Mouse (Mus musculus): Measurements from ENCODE around the gene Traf3.
A peak's percentile ranks its signal among the peaks of the same experiment; 100 is the strongest.

Gene Traf3

DNA sequence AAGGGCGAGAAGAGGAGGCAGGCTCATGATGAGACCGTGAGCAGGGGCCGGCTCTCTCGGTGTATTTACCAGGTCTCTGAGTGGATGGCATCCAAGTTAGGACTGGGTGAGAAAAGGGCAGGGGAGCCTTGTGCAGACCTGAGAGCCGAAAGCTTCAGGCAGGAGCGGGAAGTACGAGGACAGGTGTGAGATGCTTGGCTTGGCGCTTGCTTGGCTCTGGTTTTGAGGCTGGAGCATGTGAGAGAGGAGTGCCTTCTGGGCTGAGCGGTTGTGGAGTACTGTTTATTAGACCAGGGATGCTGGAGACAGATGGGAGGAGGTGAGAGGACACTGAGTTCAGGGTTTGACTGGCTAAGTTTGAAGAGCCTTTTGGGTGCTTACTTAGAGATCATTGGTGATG, 27.2 kb downstream of the Traf3 start:
- DNase-seq (ENCODE audit: low spot score in 2 of 2) = no peak

DNA sequence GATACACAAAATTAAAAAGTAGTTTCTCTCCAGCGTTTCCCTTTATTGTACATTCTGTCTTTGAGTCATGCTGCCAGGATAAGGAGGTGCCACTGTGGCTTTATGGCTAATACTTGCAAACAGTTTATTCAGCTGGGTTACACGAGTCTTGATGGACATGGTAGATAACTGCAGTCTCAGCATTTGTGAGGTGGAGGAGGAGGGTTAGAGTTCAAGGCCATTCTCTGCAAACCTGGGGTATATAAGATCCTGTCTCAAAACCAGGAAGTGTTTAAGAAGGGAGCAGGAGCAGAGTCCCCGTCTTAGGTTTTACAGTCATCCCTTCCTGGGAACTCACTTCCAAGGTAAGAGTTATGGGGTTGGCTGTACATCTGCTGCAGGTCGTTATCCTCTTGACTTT, 30.4 kb downstream of the Traf3 start:
- DNase-seq (ENCODE audit: low spot score in 2 of 2) = no peak

DNA sequence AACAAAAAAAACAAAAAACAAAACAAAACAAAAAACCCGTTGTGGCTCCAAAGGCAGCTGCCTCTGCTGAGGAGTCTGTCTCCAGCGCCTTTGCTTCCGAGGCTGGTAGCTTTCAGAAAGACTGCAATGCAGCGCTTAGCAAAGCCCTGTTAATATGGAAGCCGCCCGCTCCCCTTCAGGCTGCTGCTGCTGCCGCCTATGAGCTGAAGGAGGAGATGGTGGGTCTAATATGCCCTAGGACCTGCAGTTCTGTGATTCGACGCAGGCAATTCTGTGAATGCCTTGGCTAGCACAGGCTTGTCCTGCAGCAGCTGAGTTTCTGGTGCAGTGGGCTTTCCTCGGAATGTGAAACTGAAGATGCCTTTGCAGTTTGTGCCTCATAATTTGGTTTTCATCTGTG, 36.9 kb downstream of the Traf3 start:
- DNase-seq (ENCODE audit: low spot score in 2 of 2) = no peak

DNA sequence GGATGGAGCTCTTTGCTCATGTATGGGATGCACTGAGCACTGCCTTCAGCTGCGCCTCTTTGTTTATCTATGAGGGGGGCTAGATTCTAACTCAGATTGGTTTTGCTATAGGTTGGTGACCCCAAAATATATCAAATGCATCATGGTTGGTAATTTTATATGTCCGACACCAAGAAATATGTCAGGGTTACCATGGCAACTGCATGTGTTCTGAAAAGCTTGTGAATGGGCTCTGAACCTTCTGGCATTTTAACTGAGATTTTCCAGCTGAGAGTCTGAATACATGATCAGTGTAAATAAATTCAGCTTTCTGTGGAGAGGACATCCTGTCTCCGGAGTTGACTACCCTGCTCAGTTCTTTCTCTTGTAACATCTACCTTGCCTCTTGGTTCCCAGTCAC, 37.8 kb downstream of the Traf3 start:
- no peak for DNase-seq (ENCODE audit: low spot score in 2 of 2)

DNA sequence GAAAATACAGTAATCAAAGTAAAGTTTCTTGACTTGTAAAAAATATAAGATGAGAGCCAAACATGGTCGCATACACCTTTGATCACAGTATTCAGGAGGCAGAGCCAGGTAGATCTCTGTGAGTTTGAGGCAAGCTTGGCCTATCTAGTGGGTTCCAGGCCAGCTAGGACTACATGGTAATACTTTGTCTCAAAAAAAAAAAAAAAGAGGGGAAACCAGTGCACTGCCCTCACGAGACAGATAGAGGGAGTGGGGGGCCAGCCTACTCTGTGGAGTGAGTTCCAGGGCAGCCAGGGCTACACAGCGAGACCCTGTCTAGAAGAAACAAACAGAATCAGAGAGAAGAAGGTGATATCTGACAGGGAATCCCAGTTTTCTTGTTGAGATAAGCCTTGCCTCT, 41.5 kb downstream of the Traf3 start:
- DNase-seq (ENCODE audit: low spot score in 2 of 2) = no peak

DNA sequence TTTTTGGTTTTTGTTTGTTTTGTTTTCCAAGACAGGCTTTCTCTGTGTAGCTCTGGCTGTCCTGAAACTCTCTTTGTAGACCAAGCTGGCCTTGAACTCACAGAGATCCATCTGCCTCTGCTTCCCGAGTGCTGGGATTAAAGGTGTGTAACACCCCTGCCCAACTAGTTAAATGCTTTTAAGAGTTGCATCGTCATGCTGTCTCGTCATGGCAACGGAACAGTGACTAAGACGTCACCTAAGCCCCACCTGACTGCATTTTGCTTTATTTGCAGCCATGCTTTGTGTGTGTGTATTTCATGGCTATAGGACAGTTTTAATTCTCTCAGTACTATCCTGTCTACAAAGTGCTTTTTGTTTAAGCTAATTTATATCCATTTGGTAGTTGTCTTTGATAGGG, 45.6 kb downstream of the Traf3 start:
- no peak for DNase-seq (ENCODE audit: low spot score in 2 of 2)

DNA sequence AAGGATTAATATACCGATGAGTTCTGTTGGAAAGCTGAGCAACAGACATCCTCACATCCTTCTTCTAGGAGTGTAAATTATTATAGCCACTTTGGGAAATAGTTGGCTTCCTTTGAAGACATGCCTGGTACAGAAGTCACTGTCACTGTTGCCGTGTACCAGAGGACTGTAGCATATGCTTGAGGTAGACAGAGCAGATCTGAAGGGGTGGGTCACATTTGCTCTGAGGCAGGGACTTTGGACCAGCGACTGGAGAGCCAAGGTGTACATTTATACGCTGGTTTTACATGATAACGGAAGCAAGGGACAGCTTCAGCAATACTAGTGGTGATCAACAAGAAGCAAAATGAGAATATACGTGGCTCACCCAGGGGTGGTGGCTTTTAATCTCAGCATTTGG, 52.7 kb downstream of the Traf3 start:
- no peak for DNase-seq (ENCODE audit: low spot score in 2 of 2)

DNA sequence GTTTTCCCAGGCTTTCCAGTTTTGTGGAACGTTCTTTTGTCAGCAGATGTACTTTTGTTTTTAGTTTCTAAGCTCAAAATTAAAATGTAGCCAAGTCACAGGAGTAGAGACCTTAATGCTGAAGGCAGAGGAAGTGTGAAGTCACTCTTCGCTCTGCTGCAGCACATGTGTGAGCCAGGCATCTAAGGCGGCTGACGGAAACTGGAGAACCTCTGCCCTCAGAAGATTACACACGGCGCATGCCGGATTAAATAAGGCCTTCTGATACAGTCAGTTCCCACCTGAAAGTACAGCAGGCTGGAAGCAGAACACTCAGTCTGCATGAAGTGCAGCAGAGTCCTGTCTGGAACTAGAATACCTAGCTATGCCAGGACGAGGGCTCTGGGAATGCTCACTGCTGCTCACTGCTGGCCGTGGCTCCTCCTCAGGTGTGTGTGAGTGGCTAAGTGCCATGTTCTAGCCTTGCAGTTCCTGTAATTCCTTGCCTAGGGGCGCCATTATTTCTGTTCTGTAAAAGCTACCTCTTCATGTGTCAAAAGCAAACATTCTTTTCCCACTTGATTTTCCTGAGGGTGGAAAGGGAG, 59.1 kb downstream of the Traf3 start:
- DNase-seq (ENCODE audit: low spot score in 2 of 2) = no peak

DNA sequence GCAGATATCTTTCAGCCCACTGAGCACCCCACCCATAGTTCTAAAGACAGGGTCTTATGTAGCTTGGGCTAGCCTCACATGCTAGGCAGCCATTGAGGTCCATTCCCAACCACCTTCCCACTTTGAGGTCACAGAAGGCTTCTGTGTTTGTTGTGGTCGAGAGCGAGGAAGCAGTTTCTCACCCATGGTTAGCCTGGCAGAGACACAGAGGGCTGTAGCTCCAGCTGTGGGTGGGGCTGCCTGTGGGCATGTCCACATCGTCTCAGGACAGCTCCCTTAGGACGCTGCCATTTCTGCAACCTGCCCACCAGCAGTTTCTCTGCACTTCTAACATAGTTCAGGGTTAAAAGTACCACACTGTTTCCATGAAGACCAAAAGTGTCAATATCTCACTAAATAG, 61.2 kb downstream of the Traf3 start:
- DNase-seq (ENCODE audit: low spot score in 2 of 2) = no peak

DNA sequence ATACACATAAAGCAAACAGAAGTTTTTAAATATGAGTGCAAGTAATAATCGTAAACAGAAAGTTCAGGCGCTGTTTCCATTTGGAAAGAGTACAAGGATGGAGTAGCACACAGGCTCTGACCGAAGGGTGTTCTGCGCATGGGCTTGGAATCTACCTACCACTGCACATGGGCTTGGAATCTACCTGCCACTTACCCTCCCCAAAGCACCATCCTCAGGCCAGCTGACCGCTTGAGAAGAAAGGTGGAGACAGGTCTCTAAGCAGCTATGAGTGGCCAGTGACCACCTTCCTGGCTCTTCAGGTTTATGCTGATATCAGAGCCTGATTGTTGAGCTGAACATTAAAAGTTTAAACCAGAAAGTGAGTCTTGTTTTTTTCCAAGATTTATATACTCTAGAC, 62.3 kb downstream of the Traf3 start:
- DNase-seq (ENCODE audit: low spot score in 2 of 2) = no peak

DNA sequence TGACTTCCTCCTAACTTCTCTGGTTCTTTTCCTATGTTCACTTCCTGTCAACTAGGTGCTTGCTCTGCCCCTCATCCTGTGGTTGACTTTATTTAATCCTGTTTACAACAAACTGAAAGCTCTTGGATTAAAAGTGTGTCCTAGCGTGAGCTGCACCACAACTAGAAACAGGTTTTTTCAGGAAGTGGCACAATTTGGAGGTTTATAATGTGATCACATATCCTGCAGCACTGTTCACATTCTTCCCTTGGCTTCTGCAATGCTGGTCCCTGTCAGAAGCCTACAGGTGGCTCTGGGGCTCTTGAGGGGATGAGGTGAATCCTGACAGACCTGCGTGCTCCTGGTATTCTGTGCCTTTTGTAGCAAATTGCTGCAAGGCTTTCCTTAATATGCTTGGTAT, 64.6 kb downstream of the Traf3 start:
- DNase-seq (ENCODE audit: low spot score in 2 of 2) = no peak

DNA sequence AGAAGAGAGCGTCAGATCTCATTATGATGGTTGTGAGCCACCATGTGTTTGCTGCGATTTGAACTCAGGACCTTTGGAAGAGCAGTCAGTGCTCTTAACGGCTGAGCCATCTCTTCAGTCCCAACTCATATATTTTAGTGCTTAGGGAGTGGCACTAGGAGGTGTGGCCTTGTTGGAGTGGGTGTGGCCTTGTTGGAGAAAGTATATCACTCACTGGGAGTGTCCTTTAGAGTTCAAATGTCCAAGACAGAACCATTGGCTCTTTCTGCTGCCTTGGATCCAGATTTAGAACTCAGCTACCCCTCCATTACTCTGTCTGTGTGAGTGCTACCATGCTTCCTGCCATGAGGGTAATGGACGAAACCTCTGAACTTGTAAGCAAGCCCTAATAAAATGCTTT, 67.6 kb downstream of the Traf3 start:
- DNase-seq (ENCODE audit: low spot score in 2 of 2) = no peak

DNA sequence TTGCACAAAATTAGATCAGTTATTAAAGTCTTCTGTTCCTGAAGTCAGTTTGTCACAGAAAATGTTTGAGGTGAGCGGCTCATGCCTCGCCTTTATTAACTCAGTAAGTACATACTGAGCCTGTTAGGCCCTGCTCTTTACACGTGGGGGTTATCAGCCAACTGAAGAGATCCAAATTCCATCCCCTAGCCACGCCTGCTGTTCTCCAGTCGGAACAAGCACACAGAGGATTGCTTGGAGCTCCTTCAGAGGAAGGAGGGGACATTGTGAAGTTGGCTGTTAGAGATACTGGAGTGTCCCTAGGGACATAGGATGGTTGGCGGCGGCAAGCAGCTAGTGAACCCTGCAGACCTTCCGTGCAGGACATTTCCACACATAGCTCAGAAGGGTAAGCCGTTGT, 68.2 kb downstream of the Traf3 start:
- no peak for DNase-seq (ENCODE audit: low spot score in 2 of 2)

DNA sequence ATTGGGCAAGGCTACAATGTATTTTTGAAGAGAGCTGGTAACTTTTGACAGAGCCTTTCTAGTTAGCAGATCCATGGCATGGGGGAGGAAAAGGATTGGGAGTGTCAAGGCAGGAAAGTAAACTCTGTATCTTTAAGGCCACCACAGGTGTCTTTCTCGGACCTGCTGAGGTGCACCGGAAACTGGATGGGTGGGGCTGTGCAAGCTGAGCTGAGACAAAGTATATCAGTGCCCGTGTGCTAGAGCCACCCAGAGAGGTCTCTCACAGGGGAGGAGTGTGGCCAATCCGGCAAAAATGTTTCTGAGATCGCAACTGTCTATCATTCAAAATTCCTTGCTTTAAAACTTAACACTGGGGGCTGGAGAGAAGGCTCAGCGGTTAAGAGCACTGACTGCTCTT, 69.5 kb downstream of the Traf3 start:
- DNase-seq (ENCODE audit: low spot score in 2 of 2) = no peak

DNA sequence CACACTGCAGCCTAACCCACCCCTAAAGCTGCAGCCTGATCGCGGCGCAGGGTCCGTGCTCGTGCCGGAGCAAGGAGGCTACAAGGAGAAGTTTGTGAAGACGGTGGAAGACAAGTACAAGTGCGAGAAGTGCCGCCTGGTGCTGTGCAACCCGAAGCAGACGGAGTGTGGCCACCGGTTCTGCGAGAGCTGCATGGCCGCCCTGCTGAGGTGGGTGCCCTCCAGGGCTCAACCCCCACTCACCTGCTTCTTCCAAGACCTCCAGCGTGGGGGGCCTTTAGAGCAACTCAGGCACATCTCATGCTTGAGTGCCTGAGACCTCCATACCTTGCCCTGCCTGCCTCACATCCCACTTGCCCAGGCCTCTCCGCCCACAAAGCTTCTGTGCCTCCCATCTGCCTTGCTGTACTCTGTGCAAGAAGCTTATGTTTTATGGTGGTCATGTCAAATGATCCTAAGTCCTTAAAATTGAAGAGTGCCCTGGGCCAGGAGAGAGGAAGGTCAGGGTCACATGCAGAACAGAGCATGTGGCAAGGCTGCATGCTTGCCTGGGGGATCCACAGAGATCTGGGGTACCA, 71.5 kb downstream of the Traf3 start:
- no peak for DNase-seq (ENCODE audit: low spot score in 2 of 2)

DNA sequence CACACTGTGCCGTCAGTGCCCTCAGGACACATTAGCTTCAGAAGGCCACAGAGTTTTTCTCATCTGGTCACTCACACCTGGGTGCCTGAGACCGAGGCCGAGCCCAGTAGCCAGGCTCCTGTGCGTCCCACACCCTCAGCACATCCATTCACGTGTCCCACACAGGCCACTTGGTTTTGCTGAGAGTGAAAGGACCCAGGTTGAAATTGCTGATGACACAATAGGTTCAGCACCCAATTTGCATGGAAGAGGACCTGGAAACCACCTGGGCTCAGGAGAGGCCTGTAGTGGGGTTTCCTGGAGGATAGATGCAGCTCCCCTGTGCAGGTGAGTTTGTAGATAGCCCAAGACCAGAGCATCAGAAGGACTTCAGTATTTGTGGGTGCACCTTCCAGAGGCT, 72.2 kb downstream of the Traf3 start:
- no peak for DNase-seq (ENCODE audit: low spot score in 2 of 2)

DNA sequence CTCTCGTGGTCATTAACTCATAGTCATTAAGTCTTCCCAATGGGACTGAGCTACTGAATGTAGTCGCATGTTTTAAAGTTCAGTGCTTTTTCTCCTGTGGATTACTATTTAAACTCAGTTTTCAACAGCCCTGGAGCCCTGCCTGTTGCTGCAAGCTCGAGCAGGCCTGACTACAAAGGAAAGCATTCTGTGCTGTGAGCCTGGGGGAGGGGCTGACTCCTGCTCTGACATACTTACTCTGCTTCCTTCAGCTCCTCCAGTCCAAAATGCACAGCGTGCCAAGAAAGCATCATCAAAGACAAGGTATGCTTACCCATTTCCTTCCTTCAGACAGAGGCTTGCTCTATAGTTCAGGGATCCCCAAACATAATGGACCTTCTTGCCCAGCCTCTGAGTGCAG, 72.6 kb downstream of the Traf3 start:
- peak; percentile 71 to 77 for DNase-seq (ENCODE audit: low spot score in 2 of 2)

DNA sequence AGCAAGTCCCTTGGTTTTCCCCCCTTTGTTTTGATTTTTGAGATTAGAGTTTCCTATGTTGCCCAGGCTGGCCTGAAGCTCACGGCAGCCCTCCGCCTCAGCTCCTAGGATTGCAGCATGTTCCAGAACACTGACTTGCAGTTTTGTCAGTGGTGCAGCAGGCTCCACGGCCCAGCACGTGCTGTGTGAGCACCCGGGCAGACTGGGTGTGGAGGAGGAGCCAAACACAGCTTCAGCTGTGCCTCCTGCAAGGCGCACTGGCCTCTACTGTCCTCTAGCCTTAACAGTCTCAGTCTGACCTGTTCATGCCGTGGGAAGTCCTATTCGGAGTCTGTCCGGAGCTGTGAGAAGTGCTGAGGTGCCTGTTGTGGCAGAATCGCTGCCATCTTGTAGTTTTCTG, 73.8 kb downstream of the Traf3 start:
- DNase-seq (ENCODE audit: low spot score in 2 of 2) = no peak

DNA sequence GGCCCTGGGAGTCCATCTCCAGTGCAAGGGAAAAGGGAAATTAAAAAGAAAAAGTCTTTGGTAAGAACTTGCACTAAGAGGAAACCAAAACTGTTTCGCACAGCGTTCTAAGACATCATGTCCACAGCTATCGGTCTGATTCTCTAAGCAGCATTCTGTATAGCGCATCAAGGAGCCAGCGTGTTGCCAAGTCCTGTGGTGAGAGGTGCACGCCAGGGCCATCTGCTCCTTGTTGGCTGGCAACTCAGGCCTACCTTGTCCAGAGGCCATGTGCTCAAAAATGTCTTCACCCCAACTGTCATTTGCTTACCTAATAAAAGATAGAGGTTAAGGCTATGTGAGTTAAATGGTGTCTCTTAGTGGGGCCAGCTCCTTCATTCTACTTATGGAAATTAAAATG, 75.7 kb downstream of the Traf3 start:
- DNase-seq (ENCODE audit: low spot score in 2 of 2) = no peak

DNA sequence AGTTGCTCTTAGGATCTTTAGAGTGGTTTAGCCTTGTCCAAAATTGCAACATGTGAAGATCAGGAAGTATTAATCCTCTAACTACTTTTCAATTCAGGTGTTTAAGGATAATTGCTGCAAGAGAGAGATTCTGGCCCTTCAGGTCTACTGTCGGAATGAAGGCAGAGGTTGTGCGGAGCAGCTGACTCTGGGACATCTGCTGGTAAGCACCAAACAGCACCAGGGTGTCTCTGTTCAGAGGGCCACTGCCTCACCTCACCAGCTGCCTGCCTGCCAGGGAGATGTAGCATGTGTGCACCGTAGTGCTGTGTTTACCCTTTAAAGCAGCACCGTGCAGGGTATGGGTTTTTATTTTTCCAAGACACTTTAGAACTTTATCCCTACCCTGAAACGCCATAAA, 76.2 kb downstream of the Traf3 start:
- no peak for DNase-seq (ENCODE audit: low spot score in 2 of 2)

DNA sequence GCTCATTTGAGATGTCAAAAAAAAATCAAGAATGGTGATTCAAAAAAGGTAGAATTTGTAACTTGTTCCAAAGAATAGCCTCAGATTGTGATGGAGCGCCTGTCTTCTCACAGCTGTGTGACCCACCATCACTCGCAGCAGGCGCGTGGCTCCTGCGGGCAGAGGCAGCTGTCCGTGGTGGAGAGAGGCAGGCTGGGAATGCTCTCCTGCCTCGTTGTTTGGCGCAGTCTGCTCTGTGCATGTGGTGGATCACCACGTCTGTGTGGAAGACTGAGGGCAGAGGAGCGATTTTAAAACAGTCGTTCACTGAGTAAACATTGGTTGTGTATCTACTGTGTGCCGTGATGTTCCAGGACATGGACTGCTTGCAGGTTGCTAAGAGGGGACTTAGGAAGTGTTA, 77.6 kb downstream of the Traf3 start:
- no peak for DNase-seq (ENCODE audit: low spot score in 2 of 2)

DNA sequence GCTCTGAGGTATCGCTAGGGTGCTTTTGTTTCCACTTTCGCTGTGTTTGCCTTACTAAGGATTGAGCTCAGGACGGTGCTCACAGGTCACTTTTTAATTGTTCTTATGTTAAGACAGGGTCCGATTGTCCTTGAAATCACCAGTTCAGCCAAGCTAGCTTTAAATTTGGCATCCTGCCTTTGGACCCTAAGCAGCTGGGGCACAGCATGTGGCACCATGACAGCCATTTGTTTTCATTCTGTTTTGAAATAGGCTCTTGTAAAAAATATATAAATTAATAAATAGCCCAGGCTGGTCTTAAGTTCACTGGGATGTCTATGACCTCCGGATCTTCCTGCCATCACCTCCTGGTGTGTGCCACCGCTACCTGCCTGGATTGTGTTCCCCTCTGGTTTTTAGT, 78.9 kb downstream of the Traf3 start:
- DNase-seq (ENCODE audit: low spot score in 2 of 2) = no peak

DNA sequence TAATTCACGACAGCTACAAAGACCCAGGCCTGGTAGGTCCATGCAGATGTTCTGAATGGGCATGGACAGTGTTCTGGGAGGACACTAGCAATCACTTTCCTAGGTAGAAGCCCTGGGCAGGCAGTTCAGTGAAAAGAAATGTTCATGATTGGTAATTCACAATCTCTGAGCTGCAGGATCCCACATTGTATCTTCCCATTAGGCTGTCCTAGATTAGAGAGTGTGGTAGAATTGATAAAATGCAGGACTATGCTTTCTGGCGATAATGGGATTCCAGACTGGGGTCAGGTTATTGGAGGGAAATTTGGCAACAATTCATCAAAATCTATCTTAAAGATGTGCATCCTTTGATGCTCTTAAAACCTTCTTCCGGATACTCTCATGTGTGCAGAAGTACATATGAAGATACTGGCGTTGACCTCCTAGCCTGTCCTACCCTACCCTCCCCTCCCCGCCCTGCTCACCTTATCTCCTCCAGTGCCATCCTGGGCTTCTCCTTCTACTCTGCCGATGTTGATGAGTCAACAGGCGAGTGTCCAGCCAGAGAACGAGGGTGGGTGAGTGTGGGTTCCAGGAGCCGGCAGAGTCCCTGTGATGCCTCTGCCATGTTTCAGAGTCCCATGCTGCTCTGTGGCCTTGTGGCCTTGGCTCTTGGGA, 80.8 kb downstream of the Traf3 start:
- DNase-seq (ENCODE audit: low spot score in 2 of 2) = no peak

DNA sequence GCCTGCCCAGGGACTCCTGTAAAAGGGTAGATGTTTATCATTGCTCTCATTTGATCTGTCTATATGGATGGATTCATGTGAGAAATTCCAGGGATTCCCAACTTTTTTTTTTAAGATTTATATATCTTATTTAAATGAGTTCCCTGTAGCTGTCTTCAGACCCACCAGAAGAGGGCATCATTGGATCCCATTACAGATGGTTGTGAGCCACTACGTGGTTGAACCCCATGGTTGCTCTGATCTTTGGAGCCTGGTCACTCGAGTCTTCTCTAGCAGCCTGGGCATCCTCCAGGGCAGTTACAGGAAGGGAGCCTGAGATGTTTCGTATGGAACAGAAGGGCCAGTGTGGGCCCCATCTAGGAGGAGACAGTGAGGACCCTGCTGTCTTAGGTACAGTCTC, 82.9 kb downstream of the Traf3 start:
- DNase-seq (ENCODE audit: low spot score in 2 of 2) = no peak

All from thymus, postnatal 10 days (tissue).